Mouse (Mus musculus) hindbrain, embryonic 16.5 days (tissue): Measurements from ENCODE around the gene Arhgap31. TPM values are rescaled to one million over a fixed set of nuclear protein-coding genes. Genes with fewer than 3 reads are reported as not detected.

Source experiments
- ATAC-seq: fragments of 200-750 bp; cut with Nextera tagmentation; 2 replicates; pipeline ENCODE4 v1.8.0; 2017; ENCODE audit warnings: moderate TSS enrichment, moderate library complexity
- H3K27ac ChIP-seq: fragments of 300-500 bp; sonication (generic); 2 replicates; pipeline ENCODE4 v1.5.1; 2014; ENCODE audit warnings: low read depth, mild to moderate bottlenecking, control low read depth, low read length, moderate library complexity
- H3K27me3 ChIP-seq: fragments of 300-500 bp; sonication (generic); replicated peaks from 2 replicates; pipeline ENCODE4 v1.6.1; 2014; ENCODE audit warnings: low read length; ENCODE audit not compliant: control insufficient read depth, insufficient read depth
- H3K36me3 ChIP-seq: fragments of 300-500 bp; sonication (generic); 2 replicates; pipeline ENCODE4 v1.6.1; 2014; ENCODE audit warnings: mild to moderate bottlenecking, low read length, moderate library complexity, mixed read lengths; ENCODE audit not compliant: control insufficient read depth, insufficient read depth
- H3K4me1 ChIP-seq: fragments of 300-500 bp; sonication (generic); 2 replicates; pipeline ENCODE4 v1.6.1; 2014; ENCODE audit warnings: low read depth, low read length; ENCODE audit not compliant: control insufficient read depth, insufficient read depth
- H3K4me2 ChIP-seq: fragments of 300-500 bp; sonication (generic); 2 replicates; pipeline ENCODE4 v1.6.1; 2014; ENCODE audit warnings: mild to moderate bottlenecking, low read length, control low read depth, moderate library complexity
- H3K4me3 ChIP-seq: fragments of 300-500 bp; sonication (generic); 2 replicates; pipeline ENCODE4 v1.5.1; 2014; ENCODE audit warnings: mild to moderate bottlenecking, low read length, control low read depth, moderate library complexity
- H3K9ac ChIP-seq: fragments of 300-500 bp; sonication (generic); 2 replicates; pipeline ENCODE4 v1.6.1; 2014; ENCODE audit warnings: low read depth, mild to moderate bottlenecking, control low read depth, low read length, moderate library complexity
- H3K9me3 ChIP-seq: fragments of 300-500 bp; sonication (generic); 2 replicates; pipeline ENCODE4 v1.6.1; 2014; ENCODE audit warnings: mild to moderate bottlenecking, low read length, moderate library complexity; ENCODE audit not compliant: control insufficient read depth
- WGBS: fragments of 180-500 bp; shearing (Covaris S2); extraction: QIAGEN DNeasy Blood & Tissue Kit; methylation state at CpG from one replicate; pipeline ENCODE4 v1.1.7; 2014; 5-methylcytosine and 5-hydroxymethylcytosine counted together
- polyA plus RNA-seq: library from polyadenylated mRNA; unstranded; fragments of >200 nt; fragmentation: Nextera tagmentation; extraction: Ambion mirVana; gene quantifications from 2 replicates; pipeline ENCODE4 v1.2.1, GENCODE M21; 2015

The Arhgap31 gene
- polyA plus RNA-seq, 1 experiment from 2014 or later: 4.5 TPM

GRCm38 (mm10) chr16:38672370-38672769, 40.7 kb downstream of the Arhgap31 start:
- no peaks in the 10 kb centered on the region for H3K9me3 ChIP-seq
- no peaks in the 10 kb centered on the region for H3K36me3 ChIP-seq
- ATAC-seq: no peak
- H3K4me3 ChIP-seq: no peak overlapping the region
- H3K4me2 ChIP-seq: no peak overlapping the region
- no peaks in the 10 kb centered on the region for H3K27me3 ChIP-seq
- H3K27ac ChIP-seq: no peak overlapping the region
- no peak overlapping the region for H3K9ac ChIP-seq
- H3K4me1 ChIP-seq: peaks cover 14% of the 10 kb centered on the region
- 36% methylated on average over 5 of the region's 5 CpGs for WGBS

- Histone ChIP-seq H3K4me3 (no peak overlapping the region), H3K4me1 (peaks cover 14% of the 10 kb centered on the region), H3K9ac (no peak overlapping the region), H3K9me3 (no peaks in the 10 kb centered on the region), H3K4me2 (no peak overlapping the region), H3K27ac (no peak overlapping the region), H3K27me3 (no peaks in the 10 kb centered on the region), H3K36me3 (no peaks in the 10 kb centered on the region)
- ATAC-seq: no peak
- 77% methylated on average over 12 of the region's 12 CpGs for WGBS
These were observed 42.3 kb downstream of the Arhgap31 start for GRCm38 (mm10) chr16:38670621-38671390.

- Histone ChIP-seq H3K36me3 (no peaks in the 10 kb centered on the region), H3K4me1 (peaks cover 14% of the 10 kb centered on the region), H3K27me3 (no peaks in the 10 kb centered on the region), H3K4me2 (no peak overlapping the region), H3K4me3 (no peak overlapping the region), H3K27ac (no peak overlapping the region), H3K9me3 (no peaks in the 10 kb centered on the region), H3K9ac (no peak overlapping the region)
- WGBS: 81% methylated on average over 8 of the region's 8 CpGs
- no peak for ATAC-seq
These were observed 44.0 kb downstream of the Arhgap31 start for GRCm38 (mm10) chr16:38668871-38669675.

GRCm38 (mm10) chr16:38666523-38666922, 46.6 kb downstream of the Arhgap31 start:
- 81% methylated on average over 4 of the region's 4 CpGs for WGBS
- Histone ChIP-seq H3K27me3 (no peaks in the 10 kb centered on the region), H3K4me2 (no peak overlapping the region), H3K36me3 (no peaks in the 10 kb centered on the region), H3K4me1 (peaks cover 6% of the 10 kb centered on the region), H3K27ac (no peak overlapping the region), H3K4me3 (no peak overlapping the region), H3K9me3 (no peaks in the 10 kb centered on the region), H3K9ac (no peak overlapping the region)
- ATAC-seq: no peak

GRCm38 (mm10) chr16:38666016-38666415, 47.1 kb downstream of the Arhgap31 start:
- 87% methylated on average over 2 of the region's 2 CpGs for WGBS

DNA sequence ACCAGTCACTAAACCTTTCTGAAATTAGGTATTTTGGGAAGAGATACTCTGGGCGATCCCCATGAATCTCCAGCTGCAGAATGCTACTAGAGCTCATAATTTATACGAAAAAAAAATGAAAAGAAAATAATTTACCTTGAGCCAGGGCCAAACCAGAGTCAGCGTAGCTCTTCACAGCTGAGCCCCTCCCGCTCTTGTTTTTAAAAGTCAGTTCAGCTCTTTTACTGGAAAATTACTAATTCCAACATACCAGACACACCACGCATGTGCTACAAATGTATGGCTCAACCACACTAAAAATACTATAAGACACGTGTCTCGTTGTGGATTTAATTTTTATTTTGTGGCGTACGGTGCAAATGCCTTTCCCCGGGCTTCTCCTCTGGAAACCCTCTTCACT, 50.5 kb downstream of the Arhgap31 start:
- ATAC-seq: no peak
- WGBS: 87% methylated on average over 10 of the region's 10 CpGs
- H3K4me1 ChIP-seq: no peaks in the 10 kb centered on the region
- H3K27ac ChIP-seq: no peak overlapping the region
- no peaks in the 10 kb centered on the region for H3K27me3 ChIP-seq
- H3K36me3 ChIP-seq: no peaks in the 10 kb centered on the region
- no peak overlapping the region for H3K9ac ChIP-seq
- H3K4me2 ChIP-seq: no peak overlapping the region
- H3K9me3 ChIP-seq: no peaks in the 10 kb centered on the region
- H3K4me3 ChIP-seq: no peak overlapping the region

More at GRCm38 (mm10) chr16:38666016-38666415, 47.1 kb downstream of the Arhgap31 start:
- no peaks in the 10 kb centered on the region for H3K36me3 ChIP-seq
- H3K4me1 ChIP-seq: peaks cover 6% of the 10 kb centered on the region
- no peak overlapping the region for H3K4me3 ChIP-seq
- no peak overlapping the region for H3K27ac ChIP-seq
- no peak overlapping the region for H3K9ac ChIP-seq
- H3K27me3 ChIP-seq: no peaks in the 10 kb centered on the region
- H3K9me3 ChIP-seq: no peaks in the 10 kb centered on the region
- ATAC-seq: no peak
- no peak overlapping the region for H3K4me2 ChIP-seq

- Histone ChIP-seq H3K27ac (no peak overlapping the region), H3K36me3 (no peaks in the 10 kb centered on the region), H3K4me1 (no peaks in the 10 kb centered on the region), H3K4me3 (no peak overlapping the region), H3K9me3 (no peaks in the 10 kb centered on the region), H3K9ac (no peak overlapping the region), H3K27me3 (no peaks in the 10 kb centered on the region), H3K4me2 (no peak overlapping the region)
- WGBS: 77% methylated on average over 4 of the region's 4 CpGs
- no peak for ATAC-seq
These were observed 58.8 kb downstream of the Arhgap31 start for GRCm38 (mm10) chr16:38654308-38654707.

DNA sequence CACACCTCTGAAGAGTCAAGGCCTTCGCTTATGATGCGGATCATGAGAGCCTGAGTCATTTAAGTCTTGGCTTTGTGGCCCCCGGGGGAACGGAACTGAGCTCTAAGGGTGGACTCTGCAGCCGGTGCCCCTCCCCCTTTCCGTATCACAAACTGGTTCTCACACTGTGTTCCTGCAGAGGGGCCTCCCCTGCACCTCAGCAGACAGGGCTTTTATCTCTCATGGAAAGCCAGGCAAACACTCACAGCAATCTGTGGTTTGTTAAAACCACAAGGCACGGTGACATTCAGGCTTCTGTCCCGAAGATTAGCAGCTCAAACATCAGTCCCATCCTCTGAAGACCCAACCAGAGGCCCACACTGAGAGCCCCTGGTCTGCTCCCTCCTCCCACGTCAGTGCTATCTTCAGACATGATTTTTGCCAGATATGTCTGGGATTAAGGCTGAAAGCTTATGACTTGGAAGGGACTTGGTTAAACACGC, 59.6 kb downstream of the Arhgap31 start:
- Histone ChIP-seq H3K4me1 (no peaks in the 10 kb centered on the region), H3K36me3 (no peaks in the 10 kb centered on the region), H3K4me3 (no peak overlapping the region), H3K27me3 (no peaks in the 10 kb centered on the region), H3K4me2 (no peak overlapping the region), H3K9ac (no peak overlapping the region), H3K9me3 (no peaks in the 10 kb centered on the region), H3K27ac (no peak overlapping the region)
- WGBS: 51% methylated on average over 10 of the region's 10 CpGs
- no peak for ATAC-seq

DNA sequence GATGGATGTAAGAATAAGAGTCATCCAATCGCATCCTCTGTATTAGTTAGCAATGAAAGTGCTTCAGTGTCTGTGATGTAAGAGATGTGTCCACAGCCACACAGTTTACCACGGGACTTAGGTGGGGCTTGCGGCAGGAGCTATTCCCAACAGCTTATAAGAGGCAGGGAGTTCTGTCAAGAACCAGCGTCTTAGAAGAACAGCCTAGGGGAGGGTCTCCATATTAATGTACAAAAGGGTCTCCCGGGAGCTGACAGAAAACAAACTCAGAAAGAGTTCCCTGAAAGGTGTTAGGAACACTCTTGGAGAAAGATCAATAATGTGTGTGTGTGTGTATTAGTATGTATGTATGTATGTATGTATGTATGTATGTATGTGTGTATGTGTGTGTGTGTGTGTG, 60.4 kb downstream of the Arhgap31 start:
- Histone ChIP-seq H3K4me1 (no peaks in the 10 kb centered on the region), H3K4me3 (no peak overlapping the region), H3K27ac (no peak overlapping the region), H3K9ac (no peak overlapping the region), H3K9me3 (no peaks in the 10 kb centered on the region), H3K36me3 (no peaks in the 10 kb centered on the region), H3K27me3 (no peaks in the 10 kb centered on the region), H3K4me2 (no peak overlapping the region)
- no peak for ATAC-seq
- WGBS: 79% methylated on average over 5 of the region's 5 CpGs
